Mouse (Mus musculus) ES-E14 (cell line): ENCODE measurements around the gene Cryba4. TPM values are rescaled to one million over a fixed set of nuclear protein-coding genes. Genes with fewer than 3 reads are reported as not detected.

ENCODE experiments used
- DNase-seq: peaks from one replicate; pipeline ENCODE4 v3.0.0-alpha.2; 2013; ENCODE audit warnings: low read depth, low spot score
- H3K27ac ChIP-seq: 2 replicates; pipeline ENCODE4 v1.5.1; 2012; ENCODE audit warnings: low read depth, mild to moderate bottlenecking, low read length, moderate library complexity, mixed read lengths; ENCODE audit not compliant: poor library complexity, insufficient read depth, severe bottlenecking
- H3K36me3 ChIP-seq: 2 replicates; pipeline ENCODE4 v1.6.1; 2012; ENCODE audit warnings: mild to moderate bottlenecking, low read length, moderate library complexity, mixed read lengths; ENCODE audit not compliant: control insufficient read depth, poor library complexity, insufficient read depth, severe bottlenecking
- H3K4me1 ChIP-seq, 2 experiments: fragments of 150-350 bp in 1 of 2; sonication (generic) in 1 of 2; 2 replicates each; pipeline ENCODE4 v1.6.1; 2012; ENCODE audit warnings: low read length in 2 of 2, mild to moderate bottlenecking in 1 of 2, mixed read lengths in 1 of 2; ENCODE audit not compliant: control insufficient read depth in 2 of 2, insufficient read depth in 2 of 2, poor library complexity in 1 of 2
- H3K4me3 ChIP-seq, 2 experiments: fragments of 150-350 bp in 1 of 2; sonication (generic) in 1 of 2; 2 replicates each; pipeline ENCODE4 v1.5.1; 2012; ENCODE audit warnings: low read length in 2 of 2, low read depth in 1 of 2, mild to moderate bottlenecking in 1 of 2, mixed read lengths in 1 of 2; ENCODE audit not compliant: insufficient read depth in 1 of 2, poor library complexity in 1 of 2, severe bottlenecking in 1 of 2
- H3K9ac ChIP-seq: 2 replicates; pipeline ENCODE4 v1.6.1; 2012; ENCODE audit warnings: low read depth, mild to moderate bottlenecking, low read length, mixed read lengths; ENCODE audit not compliant: poor library complexity, insufficient read depth, severe bottlenecking
- H3K9me3 ChIP-seq: fragments of 150-350 bp; sonication (generic); 2 replicates; pipeline ENCODE4 v1.6.1; 2012; ENCODE audit warnings: low read depth, mild to moderate bottlenecking, low read length; ENCODE audit not compliant: control insufficient read depth, insufficient read depth
- CHD2 ChIP-seq: IDR thresholded peaks from 2 replicates; pipeline ENCODE4 v1.6.1; 2014; ENCODE audit warnings: mild to moderate bottlenecking, low read depth, low read length, inconsistent platforms
- HCFC1 ChIP-seq: IDR thresholded peaks from 2 replicates; pipeline ENCODE4 v1.6.1; 2012; ENCODE audit warnings: low read length, inconsistent platforms, borderline replicate concordance; ENCODE audit not compliant: insufficient read depth
- MAFK ChIP-seq: IDR thresholded peaks from 2 replicates; pipeline ENCODE4 v1.6.1; 2014; ENCODE audit warnings: mild to moderate bottlenecking, low read depth, low read length, inconsistent platforms; ENCODE audit not compliant: insufficient read depth
- ZC3H11A ChIP-seq: IDR thresholded peaks from 2 replicates; pipeline ENCODE4 v1.6.1; 2012; ENCODE audit warnings: low read depth, mild to moderate bottlenecking, inconsistent platforms, low read length, borderline replicate concordance
- ZNF384 ChIP-seq: IDR thresholded peaks from 2 replicates; pipeline ENCODE4 v1.6.1; 2012; ENCODE audit warnings: low read depth, low read length, inconsistent platforms
- in situ Hi-C, 2 experiments: fragments of 600-800 bp; cut with MboI; formaldehyde crosslinking; loops; one replicate each; pipeline ENCODE4 v1.15.1; 2025; ENCODE audit warnings: low sequenced_read_pairs in 2 of 2, inconsistent platforms in 1 of 2; ENCODE audit not compliant: unreplicated experiment in 2 of 2
- total RNA-seq: library from RNA; depleted of rRNA; stranded (reverse); fragments of 300-350 nt; gene quantifications from 2 replicates; pipeline ENCODE4 v1.2.3, GENCODE M21; 2012

The Cryba4 gene
- total RNA-seq, 1 experiment: 0.31 TPM

DNA sequence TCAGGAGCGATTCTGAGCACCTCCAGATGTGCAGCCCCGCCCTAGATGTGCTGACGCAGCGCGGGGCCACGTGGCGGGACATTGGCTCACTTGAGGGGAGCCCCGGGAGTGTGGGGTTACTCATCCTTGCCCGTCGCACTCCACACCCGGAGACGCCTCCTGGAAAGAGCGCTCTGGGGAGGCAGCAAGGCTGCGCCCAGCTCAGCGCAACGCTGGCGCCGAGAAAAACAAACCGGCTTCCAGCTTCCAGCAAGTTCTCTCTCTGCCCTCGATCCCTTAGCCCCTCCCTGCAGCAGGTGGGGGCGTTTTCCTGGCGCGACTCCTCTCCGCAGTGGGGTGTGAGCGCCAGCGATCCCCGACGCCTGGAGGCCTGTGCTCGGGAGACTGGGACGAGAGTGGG is 25.0 kb downstream of the Cryba4 start:
- Histone ChIP-seq H3K9ac (peak overlapping the region; percentile 31; the same call in 1 of the 2 replicates), H3K9me3 (no peaks in the 10 kb centered on the region), H3K27ac (no peak overlapping the region), H3K4me1 (peaks cover 0 to 14% of the 10 kb centered on the region in 2 experiments; a peak in 2 of 4 replicates), H3K4me3 (peak overlapping the region in 1 of 2 experiments; percentile 31; a peak in 3 of 4 replicates), H3K36me3 (no peaks in the 10 kb centered on the region)
- no peak for DNase-seq
- TF ChIP-seq HCFC1 (no peak), CHD2 (no peak), ZC3H11A (no peak), MAFK (no peak), ZNF384 (no peak)
- in situ Hi-C loops: loop anchor here in 1 of 2 experiments (25.0 kb wide), 1 partner anchor 110 kb away; the partner anchor contains the start of genes Hps4, Srrd and Tfip11

DNA sequence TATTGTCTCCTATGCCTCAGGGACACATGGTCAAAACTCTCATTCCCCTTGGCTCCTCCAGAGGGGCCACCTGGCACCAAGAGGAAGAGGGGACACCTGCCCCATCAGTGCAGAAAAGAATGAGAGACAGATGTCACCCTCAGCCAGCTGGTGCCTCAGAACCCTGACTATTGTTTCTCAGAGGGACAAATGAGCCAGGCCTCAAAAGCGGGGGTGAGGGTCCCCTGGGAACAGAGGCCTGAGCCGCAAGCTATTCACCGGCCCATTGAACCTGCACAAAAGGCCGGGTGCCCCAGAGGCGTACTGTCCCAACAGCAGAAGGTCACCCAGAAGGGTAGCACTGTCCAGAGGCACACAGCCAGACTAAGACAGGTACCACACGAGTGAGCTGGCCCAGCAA is 26.7 kb downstream of the Cryba4 start:
- Histone ChIP-seq H3K4me1 (peaks cover 0 to 14% of the 10 kb centered on the region in 2 experiments; a peak in 2 of 4 replicates), H3K27ac (no peak overlapping the region), H3K4me3 (no peak overlapping the region), H3K36me3 (no peaks in the 10 kb centered on the region), H3K9ac (no peak overlapping the region), H3K9me3 (no peaks in the 10 kb centered on the region)
- no peak for DNase-seq
- in situ Hi-C loops: loop anchor here in 1 of 2 experiments (25.0 kb wide), 1 partner anchor 112 kb away; the partner anchor contains the start of genes Hps4, Srrd and Tfip11
- TF ChIP-seq CHD2: no peak
- no peak for TF ChIP-seq HCFC1
- TF ChIP-seq ZC3H11A: no peak
- no peak for TF ChIP-seq ZNF384
- no peak for TF ChIP-seq MAFK

DNA sequence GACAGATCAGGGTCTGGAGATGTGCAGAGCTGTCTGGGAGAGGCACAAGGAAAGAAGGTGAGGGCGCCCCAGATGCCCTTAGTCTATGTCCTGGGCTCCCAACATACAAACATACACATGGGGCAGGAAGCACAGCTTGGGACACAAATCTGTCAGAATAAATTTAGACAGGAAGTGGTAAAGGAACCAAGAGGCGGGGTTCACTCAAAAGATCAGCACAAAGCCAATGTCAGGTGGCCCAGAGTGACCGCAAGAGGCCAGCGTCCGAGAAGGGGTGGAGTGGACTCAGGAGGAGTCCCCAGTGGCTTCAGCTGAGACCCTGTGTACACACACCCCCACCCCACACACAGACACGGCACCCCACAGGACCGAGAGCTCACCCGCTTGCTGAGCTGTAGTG is 32.1 kb downstream of the Cryba4 start:
- no peak overlapping the region for H3K9ac ChIP-seq
- no peaks in the 10 kb centered on the region for H3K36me3 ChIP-seq

DNA sequence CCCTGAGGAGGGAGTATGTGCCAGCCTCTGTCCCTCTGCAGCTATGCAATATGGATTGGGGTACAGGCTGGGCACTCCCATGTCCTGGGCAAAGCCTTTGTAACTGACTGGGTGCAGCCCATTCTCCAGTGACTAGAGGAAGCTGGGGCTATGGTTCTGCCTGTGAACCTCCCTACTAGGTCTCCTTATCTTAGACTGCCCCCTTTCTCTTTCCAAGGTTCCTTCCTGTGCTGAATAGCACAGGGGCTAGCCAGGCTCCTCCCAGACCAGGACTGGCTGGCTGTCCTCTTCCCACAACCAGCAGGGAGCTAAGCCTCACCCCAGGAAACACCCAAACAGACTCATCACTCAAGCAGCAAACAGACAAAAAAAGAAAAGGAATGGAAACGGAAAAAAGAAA is 32.9 kb downstream of the Cryba4 start:
- Histone ChIP-seq H3K36me3 (no peaks in the 10 kb centered on the region), H3K4me3 (no peak overlapping the region), H3K9ac (no peak overlapping the region), H3K27ac (no peak overlapping the region), H3K9me3 (no peaks in the 10 kb centered on the region), H3K4me1 (peaks cover 7 to 21% of the 10 kb centered on the region in 2 experiments)
- in situ Hi-C loops: no loop called here
- TF ChIP-seq MAFK: no peak
- TF ChIP-seq ZNF384: no peak
- TF ChIP-seq CHD2: no peak
- TF ChIP-seq HCFC1: no peak
- TF ChIP-seq ZC3H11A: no peak
- no peak for DNase-seq

More for the DNA sequence above, 32.1 kb downstream of the Cryba4 start:
- in situ Hi-C loops: no loop called here
- Histone ChIP-seq H3K27ac (no peak overlapping the region), H3K4me3 (no peak overlapping the region), H3K4me1 (peaks cover 2 to 15% of the 10 kb centered on the region in 2 experiments; a peak in 2 of 4 replicates), H3K9me3 (no peaks in the 10 kb centered on the region)
- no peak for DNase-seq
- TF ChIP-seq ZNF384: no peak
- TF ChIP-seq HCFC1: no peak

DNA sequence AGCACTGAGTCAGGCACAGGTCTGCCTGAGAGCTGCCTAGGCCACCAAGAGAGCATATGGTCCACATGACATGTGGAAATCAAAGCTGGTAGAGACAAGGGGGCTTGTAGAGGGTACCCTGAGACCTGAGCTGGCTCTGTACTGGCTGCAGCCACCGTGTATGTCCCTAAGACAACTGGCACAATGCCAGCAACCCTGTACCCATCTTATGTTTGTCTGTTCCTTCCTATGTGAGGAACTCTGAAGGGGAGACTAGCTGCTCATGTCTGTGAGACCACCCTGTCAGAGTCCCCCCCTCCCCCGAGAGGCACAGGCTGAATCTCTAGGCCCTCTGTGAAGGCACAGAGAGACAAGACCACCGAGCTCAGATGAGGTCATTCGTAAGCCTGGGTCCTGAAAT is 33.6 kb downstream of the Cryba4 start:
- Histone ChIP-seq H3K9ac (no peak overlapping the region), H3K27ac (no peak overlapping the region), H3K4me1 (peaks cover 7 to 27% of the 10 kb centered on the region in 2 experiments), H3K4me3 (no peak overlapping the region), H3K36me3 (no peaks in the 10 kb centered on the region), H3K9me3 (no peaks in the 10 kb centered on the region)
- in situ Hi-C loops: no loop called here
- no peak for TF ChIP-seq ZNF384
- TF ChIP-seq MAFK: no peak
- no peak for TF ChIP-seq HCFC1
- no peak for TF ChIP-seq CHD2
- TF ChIP-seq ZC3H11A: no peak
- no peak for DNase-seq
